Mouse (Mus musculus) erythroblast, embryonic 14.5 days (primary cell): ENCODE results near the gene Lrp2.

Experiments used
- GATA1 ChIP-seq: IDR thresholded peaks from 2 replicates; pipeline ENCODE4 v1.6.1; 2012; ENCODE audit warnings: low read length, inconsistent platforms, mixed read lengths
- TAL1 ChIP-seq: IDR thresholded peaks from 3 replicates; pipeline ENCODE4 v1.6.1; 2012; ENCODE audit warnings: low read length, inconsistent platforms, mixed read lengths

DNA sequence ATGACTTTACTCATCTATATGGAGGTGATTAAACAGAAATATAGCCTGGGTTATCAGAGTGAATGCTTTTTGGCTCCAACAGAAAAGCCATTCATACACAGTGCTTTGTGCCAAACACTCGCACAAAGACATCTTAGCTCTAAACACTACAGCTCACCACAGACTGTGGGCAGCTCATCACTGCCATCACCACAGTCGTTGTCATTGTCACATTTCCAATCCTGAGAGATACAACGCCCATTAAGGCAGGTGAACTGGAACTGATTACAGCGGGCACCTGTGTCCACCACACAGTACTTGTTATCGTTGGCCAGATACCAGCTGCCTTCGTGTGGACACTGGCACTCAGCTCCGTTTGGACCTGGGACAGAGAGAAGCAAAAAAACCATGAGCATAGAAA, 106.0 kb downstream of the Lrp2 start:
- TF ChIP-seq TAL1 = no peak
- no peak for TF ChIP-seq GATA1
